Mouse (Mus musculus) right cerebral cortex, postnatal 10 days (tissue): Measurements from ENCODE around the gene Kcnab2.

Experiments
- DNase-seq, 2 experiments: peaks; one replicate each; pipeline ENCODE4 v3.0.0; 2021; ENCODE audit warnings: low spot score in 2 of 2

The Kcnab2 gene

GRCm38 (mm10) chr4:152392192-152392591, 85.5 kb downstream of the Kcnab2 start:
- DNase-seq: peak; percentile 78 to 85

- no peak for DNase-seq
Observed at GRCm38 (mm10) chr4:152385644-152386043, 92.0 kb downstream of the Kcnab2 start.

- no peak for DNase-seq
Observed at GRCm38 (mm10) chr4:152382528-152383252, 95.0 kb downstream of the Kcnab2 start.

GRCm38 (mm10) chr4:152365228-152365627, 112.4 kb downstream of the Kcnab2 start:
- peak in 1 of 2 experiments; percentile 63 for DNase-seq

- DNase-seq: no peak
Observed at GRCm38 (mm10) chr4:152362180-152362579, 115.5 kb downstream of the Kcnab2 start.

- DNase-seq: no peak
Observed at GRCm38 (mm10) chr4:152360855-152361254, 116.8 kb downstream of the Kcnab2 start.

GRCm38 (mm10) chr4:152359700-152360099, 118.0 kb downstream of the Kcnab2 start:
- DNase-seq: no peak

- no peak for DNase-seq
Observed at GRCm38 (mm10) chr4:152355672-152356071, 122.0 kb downstream of the Kcnab2 start.

- no peak for DNase-seq
Observed at GRCm38 (mm10) chr4:152353886-152354637, 123.6 kb downstream of the Kcnab2 start.

- DNase-seq: no peak
Observed at GRCm38 (mm10) chr4:152351422-152352305, 126.0 kb downstream of the Kcnab2 start.

- DNase-seq: no peak
Observed at GRCm38 (mm10) chr4:152350722-152351421, 126.8 kb downstream of the Kcnab2 start.

GRCm38 (mm10) chr4:152349837-152350381, 127.8 kb downstream of the Kcnab2 start:
- DNase-seq: peak; percentile 88 to 94

GRCm38 (mm10) chr4:152345120-152345889, 132.4 kb downstream of the Kcnab2 start:
- no peak for DNase-seq

- no peak for DNase-seq
Observed at GRCm38 (mm10) chr4:152344651-152345050, 133.0 kb downstream of the Kcnab2 start.

GRCm38 (mm10) chr4:152343296-152343695, 134.4 kb downstream of the Kcnab2 start:
- no peak for DNase-seq
